Mouse (Mus musculus) forebrain, embryonic 11.5 days (tissue): ENCODE measurements around the gene Ptpn23. TPM values are rescaled to one million over a fixed set of nuclear protein-coding genes. Genes with fewer than 3 reads are reported as not detected.

ENCODE experiments used
- ATAC-seq: fragments of 200-750 bp; cut with Nextera tagmentation; replicated peaks from 2 replicates; pipeline ENCODE4 v1.8.0; 2017; ENCODE audit warnings: moderate TSS enrichment; ENCODE audit not compliant: low FRiP score
- DNase-seq: peaks from one replicate; pipeline ENCODE4 v3.0.0-alpha.2; 2017; ENCODE audit warnings: low spot score
- H3K27ac ChIP-seq: fragments of 300-500 bp; sonication (generic); 2 replicates; pipeline ENCODE4 v1.5.1; 2014; ENCODE audit warnings: low read depth, low read length
- H3K27me3 ChIP-seq: fragments of 300-500 bp; sonication (generic); 2 replicates; pipeline ENCODE4 v1.6.1; 2014; ENCODE audit warnings: mild to moderate bottlenecking, low read length, mixed read lengths; ENCODE audit not compliant: control insufficient read depth, insufficient read depth
- H3K36me3 ChIP-seq: fragments of 300-500 bp; sonication (generic); 2 replicates; pipeline ENCODE4 v1.6.1; 2014; ENCODE audit warnings: mild to moderate bottlenecking, low read length, moderate library complexity, mixed read lengths; ENCODE audit not compliant: control insufficient read depth, insufficient read depth
- H3K4me1 ChIP-seq: fragments of 300-500 bp; sonication (generic); replicated peaks from 2 replicates; pipeline ENCODE4 v1.6.1; 2014; ENCODE audit warnings: low read length, mixed read lengths; ENCODE audit not compliant: control insufficient read depth, insufficient read depth
- H3K4me2 ChIP-seq: fragments of 300-500 bp; sonication (generic); 2 replicates; pipeline ENCODE4 v1.6.1; 2014; ENCODE audit warnings: low read depth, mild to moderate bottlenecking, low read length, moderate library complexity, mixed read lengths; ENCODE audit not compliant: severe bottlenecking
- H3K4me3 ChIP-seq: fragments of 300-500 bp; sonication (generic); 2 replicates; pipeline ENCODE4 v1.5.1; 2014; ENCODE audit warnings: low read depth, low read length
- H3K9ac ChIP-seq: fragments of 300-500 bp; sonication (generic); 2 replicates; pipeline ENCODE4 v1.6.1; 2014; ENCODE audit warnings: low read length
- H3K9me3 ChIP-seq: fragments of 300-500 bp; sonication (generic); 2 replicates; pipeline ENCODE4 v1.6.1; 2016; ENCODE audit warnings: low read length, mixed read lengths; ENCODE audit not compliant: control insufficient read depth
- WGBS: fragments of 180-500 bp; shearing (Covaris S2); extraction: QIAGEN DNeasy Blood & Tissue Kit; methylation state at CpG from one replicate; pipeline ENCODE4 v1.1.7; 2014; 5-methylcytosine and 5-hydroxymethylcytosine counted together
- polyA plus RNA-seq: library from polyadenylated mRNA; unstranded; fragments of >200 nt; fragmentation: Nextera tagmentation; extraction: Ambion mirVana; gene quantifications from 2 replicates; pipeline ENCODE4 v1.2.1, GENCODE M21; 2014

The Ptpn23 gene
- 17.7 and 21.1 TPM in 2 replicates for polyA plus RNA-seq

DNA sequence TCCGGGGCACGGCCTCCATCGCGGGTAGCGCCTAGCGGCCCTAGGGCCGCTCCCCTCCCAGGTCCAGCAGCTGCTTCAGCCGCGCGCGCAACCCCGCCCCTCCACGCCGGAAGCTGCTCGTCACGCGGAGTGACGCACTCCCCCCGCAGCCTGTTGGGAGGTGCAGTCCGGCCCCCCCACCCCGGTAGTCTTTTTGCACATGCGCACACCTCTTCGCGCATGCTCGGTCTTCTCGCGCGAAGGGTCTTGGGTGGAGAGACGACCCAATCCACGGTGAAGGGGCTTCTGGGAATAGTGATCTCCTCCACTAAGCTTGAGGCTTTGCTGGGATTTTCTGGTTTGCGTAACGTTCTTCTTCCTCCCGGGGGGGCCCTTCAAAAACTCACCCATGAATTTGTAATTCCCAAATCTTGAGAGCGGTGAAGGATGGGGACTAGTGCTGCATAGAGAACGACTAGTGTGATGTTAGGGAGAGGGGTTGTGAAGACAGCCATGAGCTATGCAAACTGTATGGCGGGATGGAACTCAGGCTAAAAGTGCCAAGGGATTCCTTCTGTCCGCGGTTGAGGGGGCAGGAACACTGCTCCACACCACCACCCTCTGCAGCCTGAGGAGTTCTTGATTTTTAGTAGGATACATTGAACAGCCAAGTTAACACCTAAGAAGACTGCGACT, at the start of gene Ptpn23:
Gene Ptpn23 (minus strand): TSS at position 115 of the 675 bp plus-strand sequence.
- peak within 1 kb of the TSS; percentile 73 for H3K9ac ChIP-seq
- peaks cover 10% of the 10 kb centered on the region for H3K4me1 ChIP-seq
- H3K9me3 ChIP-seq: no peaks in the 10 kb centered on the region
- H3K4me3 ChIP-seq: peak within 1 kb of the TSS; percentile 73
- peak within 1 kb of the TSS; percentile 68; the same call in 1 of the 2 replicates for H3K27ac ChIP-seq
- no peaks in the 10 kb centered on the region for H3K27me3 ChIP-seq
- under 1% methylated on average over 38 of the region's 39 CpGs for whole genome bisulfite sequencing
- no peaks in the 10 kb centered on the region for H3K36me3 ChIP-seq
- DNase-seq (peak; percentile 99), ATAC-seq (peak; percentile 95)
- H3K4me2 ChIP-seq: peak within 1 kb of the TSS; percentile 87

DNA sequence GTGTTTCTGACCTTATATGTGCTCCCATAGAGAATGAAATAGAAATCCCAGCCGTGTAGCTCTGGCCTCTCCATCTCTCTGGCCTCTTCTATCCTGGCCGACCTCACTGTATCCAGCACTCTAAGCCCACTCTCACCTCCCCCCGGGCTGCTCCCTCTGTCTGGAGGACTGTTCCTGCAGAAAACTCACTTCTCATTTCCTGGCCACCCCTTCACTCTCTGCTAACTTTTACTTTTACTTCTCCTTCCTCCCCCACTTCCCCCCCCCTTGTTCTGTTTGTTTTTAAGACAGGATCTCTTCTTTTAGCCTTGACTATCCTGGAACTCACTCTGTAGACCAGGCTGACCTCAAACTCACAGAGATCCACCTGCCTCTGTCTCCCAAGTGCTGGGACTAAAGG, 44.5 kb upstream of the Ptpn23 start:
- no peaks in the 10 kb centered on the region for H3K4me1 ChIP-seq
- no peaks in the 10 kb centered on the region for H3K27me3 ChIP-seq
- no peak overlapping the region for H3K9ac ChIP-seq
- H3K4me2 ChIP-seq: no peak overlapping the region
- H3K9me3 ChIP-seq: no peaks in the 10 kb centered on the region
- no peak overlapping the region for H3K27ac ChIP-seq
- DNase-seq (no peak), ATAC-seq (no peak)
- H3K4me3 ChIP-seq: no peak overlapping the region
- H3K36me3 ChIP-seq: no peaks in the 10 kb centered on the region
- 88% methylated on average over 3 of the region's 3 CpGs for WGBS

DNA sequence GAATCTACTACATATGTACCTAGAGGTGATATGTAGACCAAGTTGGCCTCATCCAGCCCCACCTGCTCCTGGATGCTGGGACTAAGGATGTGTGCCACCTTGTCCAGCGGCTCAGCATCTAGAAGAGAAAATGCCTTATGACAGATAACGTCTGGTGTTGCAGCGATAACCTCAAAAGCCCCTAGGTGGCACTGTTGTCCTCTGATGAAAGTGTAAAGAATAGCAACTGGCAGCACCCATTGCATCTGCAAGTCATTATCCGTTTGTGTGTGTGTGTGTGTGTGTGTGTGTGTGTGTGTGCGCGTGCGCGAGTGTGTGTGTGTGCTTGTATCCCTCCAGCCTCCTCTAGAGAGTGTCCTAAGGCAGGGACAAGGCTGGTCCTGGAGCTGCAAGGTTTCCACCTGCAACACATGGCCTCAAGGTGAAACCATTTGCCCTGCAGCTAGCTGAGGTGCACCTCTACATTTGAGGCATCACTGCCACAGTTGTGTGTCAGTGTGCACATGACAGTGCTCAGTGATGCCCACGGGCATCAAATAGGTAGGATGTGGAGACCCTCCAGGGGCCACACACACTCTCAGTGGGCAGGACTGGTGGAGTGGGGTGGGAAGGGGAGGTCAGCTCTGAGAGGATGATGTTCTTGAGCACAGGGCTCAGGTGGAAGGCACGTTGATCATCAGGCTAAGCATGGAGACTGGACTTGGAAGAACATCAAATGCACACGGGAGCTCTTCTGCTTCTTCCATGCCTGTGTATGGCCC, 41.0 kb upstream of the Ptpn23 start:
- ATAC-seq: peak; percentile 79
- DNase-seq: peak; percentile 87
- Histone ChIP-seq H3K4me2 (no peak overlapping the region), H3K4me1 (no peaks in the 10 kb centered on the region), H3K27ac (no peak overlapping the region), H3K36me3 (no peaks in the 10 kb centered on the region), H3K9ac (no peak overlapping the region), H3K9me3 (no peaks in the 10 kb centered on the region), H3K27me3 (no peaks in the 10 kb centered on the region), H3K4me3 (no peak overlapping the region)
- WGBS: 33% methylated on average over 11 of the region's 11 CpGs

DNA sequence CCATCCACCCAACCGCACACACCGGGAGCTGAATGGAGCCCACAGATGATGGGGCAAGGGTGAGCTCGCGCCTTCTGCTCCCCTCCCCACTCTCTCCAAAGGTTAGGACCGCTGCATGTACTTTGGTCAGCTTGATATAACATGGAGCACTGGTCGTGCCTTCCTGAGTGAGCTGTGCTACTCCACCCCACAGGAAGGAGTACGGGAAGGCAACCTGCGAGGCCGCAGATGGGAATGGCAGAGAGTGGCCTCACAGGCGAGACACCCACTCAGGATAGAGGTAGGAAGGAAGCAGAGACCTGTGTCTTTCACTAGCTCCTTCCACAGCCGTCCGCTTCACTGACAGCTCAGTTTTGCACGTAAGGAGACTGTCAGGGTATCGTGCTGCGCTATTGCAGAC, 40.3 kb upstream of the Ptpn23 start:
- H3K27ac ChIP-seq: no peak overlapping the region
- H3K9ac ChIP-seq: no peak overlapping the region
- no peak overlapping the region for H3K4me2 ChIP-seq
- DNase-seq (no peak), ATAC-seq (no peak)
- 80% methylated on average over 15 of the region's 15 CpGs for WGBS
- no peak overlapping the region for H3K4me3 ChIP-seq
- H3K27me3 ChIP-seq: no peaks in the 10 kb centered on the region
- no peaks in the 10 kb centered on the region for H3K4me1 ChIP-seq
- H3K36me3 ChIP-seq: no peaks in the 10 kb centered on the region
- H3K9me3 ChIP-seq: no peaks in the 10 kb centered on the region

GRCm38 (mm10) chr9:110440559-110440958, 32.5 kb upstream of the Ptpn23 start:
- H3K36me3 ChIP-seq: no peaks in the 10 kb centered on the region
- no peaks in the 10 kb centered on the region for H3K27me3 ChIP-seq
- ATAC-seq: no peak
- no peak overlapping the region for H3K4me2 ChIP-seq
- DNase-seq: no peak
- H3K4me3 ChIP-seq: no peak overlapping the region
- H3K9me3 ChIP-seq: no peaks in the 10 kb centered on the region
- no peak overlapping the region for H3K9ac ChIP-seq
- no peak overlapping the region for H3K27ac ChIP-seq
- 93% methylated on average over 6 of the region's 6 CpGs for WGBS
- H3K4me1 ChIP-seq: no peaks in the 10 kb centered on the region

GRCm38 (mm10) chr9:110440049-110440448, 32.0 kb upstream of the Ptpn23 start:
- 78% methylated on average over 3 of the region's 5 CpGs for WGBS
- no peak overlapping the region for H3K4me2 ChIP-seq
- H3K27me3 ChIP-seq: no peaks in the 10 kb centered on the region
- H3K9ac ChIP-seq: no peak overlapping the region
- no peak overlapping the region for H3K4me3 ChIP-seq
- H3K36me3 ChIP-seq: no peaks in the 10 kb centered on the region
- no peak for DNase-seq
- no peaks in the 10 kb centered on the region for H3K9me3 ChIP-seq
- H3K27ac ChIP-seq: no peak overlapping the region
- H3K4me1 ChIP-seq: no peaks in the 10 kb centered on the region
- ATAC-seq: no peak

DNA sequence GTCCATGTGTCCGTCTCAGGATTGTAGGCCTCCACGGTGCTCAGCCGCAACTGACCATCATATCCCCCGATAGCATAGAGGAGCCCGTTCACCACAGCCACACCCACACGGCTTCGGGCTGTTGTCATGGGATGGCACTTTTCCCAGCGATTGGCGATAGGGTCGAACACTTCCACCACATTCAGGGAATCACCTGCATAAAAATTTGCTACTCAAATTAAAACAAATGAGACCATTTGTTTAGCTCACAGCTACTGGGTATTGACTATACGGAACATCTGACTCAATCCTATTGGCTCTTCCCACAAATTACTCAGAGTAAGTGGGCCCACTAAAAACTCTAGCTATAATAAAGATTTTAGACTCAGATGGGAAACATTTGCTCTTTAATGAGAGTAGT, 28.0 kb upstream of the Ptpn23 start:
- WGBS: 96% methylated on average over 11 of the region's 11 CpGs
- Histone ChIP-seq H3K27ac (no peak overlapping the region), H3K27me3 (no peaks in the 10 kb centered on the region), H3K9ac (no peak overlapping the region), H3K4me1 (no peaks in the 10 kb centered on the region), H3K36me3 (no peaks in the 10 kb centered on the region), H3K9me3 (no peaks in the 10 kb centered on the region), H3K4me2 (no peak overlapping the region), H3K4me3 (no peak overlapping the region)
- no peak for DNase-seq
- ATAC-seq: no peak

- H3K27me3 ChIP-seq: no peaks in the 10 kb centered on the region
- H3K27ac ChIP-seq: no peak overlapping the region
- no peak overlapping the region for H3K4me3 ChIP-seq
- DNase-seq (no peak), ATAC-seq (no peak)
- WGBS: 89% methylated on average over 2 of the region's 2 CpGs
- H3K4me1 ChIP-seq: no peaks in the 10 kb centered on the region
- H3K9ac ChIP-seq: no peak overlapping the region
- no peaks in the 10 kb centered on the region for H3K36me3 ChIP-seq
- H3K4me2 ChIP-seq: no peak overlapping the region
- no peaks in the 10 kb centered on the region for H3K9me3 ChIP-seq
Observed at GRCm38 (mm10) chr9:110433045-110433444, 25.0 kb upstream of the Ptpn23 start.
